Mouse (Mus musculus) subcutaneous adipose tissue, adult 2 months (tissue): Measurements from ENCODE around the gene Ccdc122. TPM values are rescaled to one million over a fixed set of nuclear protein-coding genes. Genes with fewer than 3 reads are reported as not detected.

Experiments used
- polyA plus RNA-seq: library from polyadenylated mRNA; depleted of rRNA; stranded (reverse); fragments of >200 nt; gene quantifications from 2 replicates; pipeline ENCODE4 v1.2.3, GENCODE M21; 2012; ENCODE audit warnings: low replicate concordance; rRNA removed

The Ccdc122 gene
- 2.8 and 2.9 TPM in 2 replicates for polyA plus RNA-seq

GRCm38 (mm10) chr14:77036226-77037046, at the start of gene Ccdc122, which contains the start of gene Lacc1:
TSS of gene Ccdc122 (plus strand) at chr14:77036772.
TSS of gene Lacc1 (minus strand) at chr14:77036904.

DNA sequence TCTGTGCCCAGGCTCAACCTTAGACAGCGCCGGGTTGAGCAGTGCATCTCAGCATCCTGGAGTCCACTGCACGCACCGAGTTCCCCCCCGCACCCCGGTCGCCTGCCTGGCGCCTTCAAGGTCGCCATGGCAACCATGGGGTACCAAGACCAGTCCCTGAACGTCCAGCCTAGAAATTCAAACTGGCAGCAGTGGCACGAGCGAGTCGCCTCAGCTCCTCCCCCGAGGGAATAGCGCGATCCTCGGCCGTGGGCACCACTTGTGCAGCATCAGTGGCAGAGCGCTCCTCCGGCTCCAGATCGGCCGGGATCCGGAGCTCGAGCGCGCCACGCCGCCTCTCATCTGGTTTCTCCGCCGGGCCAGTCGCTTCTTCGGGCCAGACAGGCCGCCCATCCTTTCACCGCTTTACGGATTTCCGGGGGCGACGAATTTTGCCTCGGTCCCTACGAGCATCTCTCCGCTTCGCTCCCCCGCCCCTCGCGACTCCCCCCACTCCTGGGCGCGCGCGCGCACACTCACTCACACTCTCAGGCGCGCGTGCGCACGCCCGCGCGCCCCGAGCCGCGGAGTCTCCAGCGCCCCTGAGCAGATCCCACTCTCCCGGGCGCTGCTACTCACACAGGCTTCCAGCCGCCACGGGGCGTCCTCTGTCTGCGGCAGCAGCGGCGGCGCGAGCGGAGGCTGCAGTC, 119.8 kb downstream of the Ccdc122 start, which contains the start of gene Enox1:
TSS of gene Enox1 (plus strand) at position 542 of the 689 bp plus-strand sequence.

Other genes with a start within 250 kb of the Ccdc122 start
- gene Lacc1, start 132 bp downstream of the Ccdc122 start, polyA plus RNA-seq, result 13.5 and 13.6 TPM in 2 replicates
- gene Enox1, start 120.0 kb downstream of the Ccdc122 start, polyA plus RNA-seq, result 2.1 and 3.1 TPM in 2 replicates